Mouse (Mus musculus) CH12.LX (cell line): Measurements from ENCODE around the gene Zc3h7b. TPM values are rescaled to one million over a fixed set of nuclear protein-coding genes. Genes with fewer than 3 reads are reported as not detected.

Source experiments
- DNase-seq: peaks from one replicate; pipeline ENCODE4 v3.0.0-alpha.2; 2013; ENCODE audit errors: extremely low read depth
- H3K27ac ChIP-seq: 2 replicates; pipeline ENCODE4 v1.5.1; 2012; ENCODE audit warnings: low read depth, mild to moderate bottlenecking, control low read depth, moderate library complexity; ENCODE audit not compliant: insufficient read depth
- H3K27me3 ChIP-seq: replicated peaks from 2 replicates; pipeline ENCODE3; 2012; ENCODE audit warnings: inconsistent platforms
- H3K36me3 ChIP-seq, 2 experiments: replicated peaks in 1 of 2; 2 replicates each; pipeline versions ENCODE3 to v1.6.1; 2012; ENCODE audit warnings: inconsistent platforms in 1 of 2, low read length in 1 of 2, mild to moderate bottlenecking in 1 of 2, mixed read lengths in 1 of 2, moderate library complexity in 1 of 2; ENCODE audit not compliant: control insufficient read depth in 1 of 2, insufficient read depth in 1 of 2
- H3K4me1 ChIP-seq, 2 experiments: 2 replicates each; pipeline ENCODE4 v1.6.1; 2012; ENCODE audit warnings: inconsistent platforms in 1 of 2, moderate library complexity in 1 of 2; ENCODE audit not compliant: insufficient read depth in 2 of 2, control insufficient read depth in 1 of 2
- H3K4me2 ChIP-seq: 2 replicates; pipeline ENCODE4 v1.6.1; 2012; ENCODE audit warnings: low read depth, mild to moderate bottlenecking, control low read depth; ENCODE audit not compliant: poor library complexity, insufficient read depth, severe bottlenecking
- H3K4me3 ChIP-seq, 3 experiments: fragments of 150-350 bp in 1 of 3; sonication (generic) in 1 of 3; replicated peaks in 1 of 3; 2 replicates each; pipeline versions ENCODE3 to v1.5.1; 2011 to 2012; ENCODE audit warnings: low read depth in 2 of 3, low read length in 2 of 3, mild to moderate bottlenecking in 2 of 3, moderate library complexity in 2 of 3, control low read depth in 1 of 3, improper control_type of control experiment in 1 of 3, inconsistent platforms in 1 of 3, mixed read lengths in 1 of 3; ENCODE audit not compliant: poor library complexity in 1 of 3
- H3K79me2 ChIP-seq: replicated peaks from 2 replicates; pipeline ENCODE4 v1.6.1; 2012; ENCODE audit warnings: mild to moderate bottlenecking, moderate library complexity; ENCODE audit not compliant: control insufficient read depth, poor library complexity, insufficient read depth, severe bottlenecking; ENCODE audit errors: extremely low read depth
- H3K9ac ChIP-seq: 2 replicates; pipeline ENCODE4 v1.6.1; 2012; ENCODE audit warnings: low read depth, mild to moderate bottlenecking, control low read depth, moderate library complexity; ENCODE audit not compliant: insufficient read depth
- H3K9me3 ChIP-seq: replicated peaks from 2 replicates; pipeline ENCODE3; 2012; ENCODE audit warnings: low read length, inconsistent platforms, mixed read lengths
- BHLHE40 ChIP-seq: IDR thresholded peaks from 2 replicates; pipeline ENCODE4 v1.6.1; 2011; ENCODE audit warnings: mild to moderate bottlenecking, low read depth, low read length, improper control_type of control experiment
- CHD1 ChIP-seq: IDR thresholded peaks from 2 replicates; pipeline ENCODE4 v1.6.1; 2012; ENCODE audit warnings: low read depth, low read length, improper control_type of control experiment, inconsistent platforms
- ELF1 ChIP-seq: IDR thresholded peaks from 2 replicates; pipeline ENCODE4 v1.6.1; 2014; ENCODE audit warnings: low read depth, mild to moderate bottlenecking, inconsistent platforms, low read length, improper control_type of control experiment
- HCFC1 ChIP-seq: IDR thresholded peaks from 2 replicates; pipeline ENCODE4 v1.6.1; 2012; ENCODE audit warnings: low read depth, mild to moderate bottlenecking, inconsistent platforms, low read length, improper control_type of control experiment
- KAT2A ChIP-seq: IDR thresholded peaks from 2 replicates; pipeline ENCODE4 v1.6.1; 2012; ENCODE audit warnings: low read length, improper control_type of control experiment, inconsistent platforms; ENCODE audit not compliant: insufficient replicate concordance
- MAFK ChIP-seq: IDR thresholded peaks from 2 replicates; pipeline ENCODE4 v1.6.1; 2011; ENCODE audit warnings: low read length, improper control_type of control experiment; ENCODE audit not compliant: insufficient replicate concordance
- MAX ChIP-seq: IDR thresholded peaks from 2 replicates; pipeline ENCODE4 v1.6.1; 2011; ENCODE audit warnings: low read length, improper control_type of control experiment
- MXI1 ChIP-seq: IDR thresholded peaks from 2 replicates; pipeline ENCODE4 v1.6.1; 2011; ENCODE audit warnings: mild to moderate bottlenecking, low read depth, low read length, improper control_type of control experiment
- NELFE ChIP-seq: IDR thresholded peaks from 2 replicates; pipeline ENCODE4 v1.6.1; 2011; ENCODE audit warnings: low read depth, low read length, improper control_type of control experiment
- PAX5 ChIP-seq: IDR thresholded peaks from 2 replicates; pipeline ENCODE4 v1.6.1; 2012; ENCODE audit warnings: low read length, inconsistent platforms, mixed read lengths
- RCOR1 ChIP-seq: conservative IDR thresholded peaks from 2 replicates; pipeline ENCODE4 v1.6.1; 2012; ENCODE audit warnings: low read depth, mild to moderate bottlenecking, inconsistent platforms, low read length, improper control_type of control experiment
- SIN3A ChIP-seq: IDR thresholded peaks from 2 replicates; pipeline ENCODE4 v1.6.1; 2012; ENCODE audit warnings: low read length, improper control_type of control experiment, inconsistent platforms
- SMC3 ChIP-seq: IDR thresholded peaks from 2 replicates; pipeline ENCODE4 v1.6.1; 2011; ENCODE audit warnings: low read depth, low read length, improper control_type of control experiment
- TCF12 ChIP-seq: IDR thresholded peaks from 2 replicates; pipeline ENCODE4 v1.6.1; 2014; ENCODE audit warnings: low read depth, mild to moderate bottlenecking, inconsistent platforms, low read length, improper control_type of control experiment
- USF1 ChIP-seq: IDR thresholded peaks from 2 replicates; pipeline ENCODE4 v1.6.1; 2014; ENCODE audit warnings: low read depth, mild to moderate bottlenecking, inconsistent platforms, low read length, improper control_type of control experiment
- USF2 ChIP-seq: conservative IDR thresholded peaks from 2 replicates; pipeline ENCODE4 v1.6.1; 2011; ENCODE audit warnings: low read depth, low read length, improper control_type of control experiment
- dilution Hi-C: fragments of 300-500 bp; cut with MboI; formaldehyde crosslinking; loops from 2 replicates; pipeline ENCODE4 v1.14.3; 2020; ENCODE audit warnings: low sequenced_read_pairs; ENCODE audit not compliant: extremely low pct_unique_long_range_greater_than_20kb, extremely low pct_ligation_motif_present
- in situ Hi-C: fragments of 300-500 bp; cut with MboI; formaldehyde crosslinking; loops from 3 replicates; pipeline ENCODE4 v1.14.3; 2019; ENCODE audit warnings: low sequenced_read_pairs, low pct_ligation_motif_present, low pct_unique_long_range_greater_than_20kb, mixed read lengths
- polyA plus RNA-seq: library from polyadenylated mRNA; unstranded; fragments of >175 nt; gene quantifications from 2 replicates; pipeline ENCODE4 v1.2.1, GENCODE M21; 2012; ENCODE audit warnings: low read depth; ENCODE audit not compliant: insufficient read length
- total RNA-seq, 2 experiments: library from RNA; depleted of rRNA; stranded (reverse); fragments of 300-350 nt in 1 of 2; fragments of >200 nt in 1 of 2; gene quantifications; 2 replicates each; pipeline ENCODE4 v1.2.3; 2012 to 2014

The Zc3h7b gene
- total and polyA plus RNA-seq, 3 experiments: 8.4 to 43.1 (median 19.7) TPM

DNA sequence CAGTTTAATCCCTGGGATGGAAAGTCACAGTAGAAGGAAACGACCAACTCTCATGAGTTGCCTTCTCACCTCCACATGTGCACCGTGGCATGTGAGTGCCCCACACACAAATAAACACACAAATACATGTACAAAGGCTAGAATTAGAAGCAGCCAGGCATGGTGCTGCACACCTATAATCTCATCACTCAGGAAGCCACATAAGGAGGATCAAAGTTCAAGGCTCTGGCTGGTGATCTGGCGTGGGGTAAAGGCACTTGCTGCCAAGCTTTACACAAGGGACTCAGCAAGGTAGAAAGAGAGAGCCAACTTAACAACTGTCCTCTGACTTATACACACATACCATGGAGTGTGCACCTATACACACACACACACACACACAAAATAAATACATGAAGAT lies 55.5 kb downstream of the Zc3h7b start:
- in situ Hi-C loops: no loop called here
- H3K4me3 ChIP-seq: no peak overlapping the region
- TF ChIP-seq SMC3 (no peak), ELF1 (no peak), HCFC1 (no peak), CHD1 (no peak), MAFK (no peak), TCF12 (no peak), NELFE (no peak), MAX (no peak), USF1 (no peak), SIN3A (no peak), USF2 (no peak), PAX5 (no peak)
- H3K27ac ChIP-seq: no peak overlapping the region
- H3K9ac ChIP-seq: no peak overlapping the region
- H3K9me3 ChIP-seq: no peaks in the 10 kb centered on the region
- DNase-seq: no peak
- H3K27me3 ChIP-seq: peaks cover 12% of the 10 kb centered on the region
- H3K4me2 ChIP-seq: no peak overlapping the region
- dilution Hi-C loops: no loop called here
- peaks cover 3 to 10% of the 10 kb centered on the region in 2 experiments for H3K36me3 ChIP-seq
- peaks cover 0 to 11% of the 10 kb centered on the region in 2 experiments; a peak in 2 of 4 replicates for H3K4me1 ChIP-seq
- no peaks in the 10 kb centered on the region for H3K79me2 ChIP-seq

DNA sequence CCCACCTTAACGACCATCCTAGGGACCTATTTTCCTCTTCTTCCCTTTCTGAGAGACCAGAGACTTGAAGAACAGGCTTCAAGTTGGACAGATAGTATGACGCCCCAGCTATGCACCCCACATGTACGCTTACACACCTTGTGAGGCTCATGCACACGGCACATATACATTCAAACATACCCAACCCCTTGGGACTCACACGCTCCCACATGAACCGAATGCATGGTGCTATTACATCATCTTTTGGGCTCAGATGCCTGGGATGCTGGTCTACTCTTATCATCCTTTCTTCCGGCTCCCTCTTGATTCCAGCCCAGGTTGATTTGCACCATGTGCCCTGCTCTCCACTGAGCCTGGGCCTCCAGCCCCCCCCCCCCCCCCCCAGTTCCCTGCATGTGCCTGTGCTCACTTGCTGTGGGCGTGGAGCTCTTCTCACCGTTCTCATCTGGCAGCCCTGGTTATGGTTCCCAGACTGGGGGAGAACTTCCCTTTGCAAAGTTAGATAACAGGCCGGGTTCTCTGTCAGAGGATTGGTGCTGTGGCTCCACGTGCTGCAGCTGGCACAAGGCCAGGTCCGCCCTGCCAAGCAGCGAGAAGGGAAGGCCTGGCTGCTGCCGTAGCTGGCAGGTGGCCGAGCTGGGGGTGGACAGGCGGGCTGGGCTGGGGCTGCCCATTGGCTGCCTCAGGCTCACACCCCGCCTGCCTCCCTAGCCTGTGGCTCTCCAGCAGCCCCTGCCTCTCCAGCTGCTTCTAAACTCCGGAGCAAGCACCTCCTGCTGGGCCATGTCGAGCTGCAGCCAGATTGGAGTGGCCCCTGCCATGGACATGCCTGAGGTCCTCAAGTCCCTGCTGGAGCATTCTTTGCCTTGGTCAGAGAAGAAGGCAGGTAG lies 57.4 kb downstream of the Zc3h7b start, which contains the start of gene Tef:
Tef (plus strand) TSS at position 421 of the 890 bp plus-strand sequence.
- Histone ChIP-seq H3K79me2 (no peaks in the 10 kb centered on the region), H3K9ac (no peak within 1 kb of the TSS), H3K4me2 (peak within 1 kb of the TSS; percentile 8; the same call in 1 of the 2 replicates), H3K9me3 (no peaks in the 10 kb centered on the region), H3K27ac (no peak within 1 kb of the TSS), H3K4me1 (peaks cover 0 to 11% of the 10 kb centered on the region in 2 experiments; a peak in 2 of 4 replicates), H3K36me3 (peaks cover 0 to 3% of the 10 kb centered on the region in 2 experiments), H3K4me3 (peak within 1 kb of the TSS in 1 of 3 experiments; percentile 2), H3K27me3 (peaks cover 28% of the 10 kb centered on the region)
- dilution Hi-C loops (no loop called here), in situ Hi-C loops (no loop called here)
- no peak for DNase-seq
- no peak for TF ChIP-seq RCOR1
- no peak for TF ChIP-seq KAT2A
- TF ChIP-seq TCF12: peak; percentile 29; the same call in 1 of the 2 replicates
- TF ChIP-seq USF2: peak; percentile 78
- peak; percentile 51; the same call in 1 of the 2 replicates for TF ChIP-seq MXI1
- peak; percentile 85; the same call in 1 of the 2 replicates for TF ChIP-seq MAX
- TF ChIP-seq USF1: peak; percentile 89
- TF ChIP-seq BHLHE40: peak; percentile 49
